Mouse (Mus musculus) layer of hippocampus, adult 2 months (tissue): ENCODE data around the gene Pxmp4. TPM values are rescaled to one million over a fixed set of nuclear protein-coding genes. Genes with fewer than 3 reads are reported as not detected.

ENCODE experiments used
- DNase-seq, 2 experiments: peaks; one replicate each; pipeline ENCODE4 v3.0.0; 2022; ENCODE audit warnings: low spot score in 2 of 2
- H3K27ac ChIP-seq: fragments of 200-600 bp; 2 replicates; pipeline ENCODE4 v1.8.1; 2022
- H3K4me3 ChIP-seq: fragments of 200-600 bp; 2 replicates; pipeline ENCODE4 v1.8.1; 2022; ENCODE audit warnings: mild to moderate bottlenecking
- CTCF ChIP-seq: fragments of 200-600 bp; conservative IDR thresholded peaks from 2 replicates; pipeline ENCODE4 v1.8.1; 2022; ENCODE audit warnings: antibody characterized with exemption, mild to moderate bottlenecking, moderate library complexity
- total RNA-seq, 2 experiments: library from RNA; stranded (reverse); gene quantifications; 2 replicates each; pipeline ENCODE4 v1.2.3; 2021

Gene Pxmp4
- total RNA-seq, 2 experiments from 2014 or later: 10.7 to 13.7 TPM

DNA sequence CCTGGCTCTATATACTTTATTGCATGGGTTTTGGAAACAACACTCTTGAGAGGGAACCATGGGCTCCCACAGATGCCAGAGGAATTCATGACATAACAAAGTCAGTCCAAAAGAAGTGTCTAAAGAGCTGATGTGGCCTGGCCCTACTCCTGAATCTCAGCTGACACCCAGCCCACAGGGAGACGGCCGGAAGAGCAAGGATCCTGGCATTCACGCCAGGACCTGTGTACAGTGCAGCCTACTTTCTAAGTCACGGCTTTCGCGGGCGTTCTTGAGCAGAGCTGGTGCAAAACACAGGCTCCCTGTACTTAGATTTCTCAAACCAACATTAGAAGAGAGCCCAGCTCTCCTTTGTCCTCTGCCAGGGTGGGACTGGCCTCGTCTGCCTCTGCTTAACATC is 22.9 kb downstream of the Pxmp4 start:
- TF ChIP-seq CTCF: no peak
- no peak overlapping the region for H3K4me3 ChIP-seq
- DNase-seq: no peak
- H3K27ac ChIP-seq: no peak overlapping the region

DNA sequence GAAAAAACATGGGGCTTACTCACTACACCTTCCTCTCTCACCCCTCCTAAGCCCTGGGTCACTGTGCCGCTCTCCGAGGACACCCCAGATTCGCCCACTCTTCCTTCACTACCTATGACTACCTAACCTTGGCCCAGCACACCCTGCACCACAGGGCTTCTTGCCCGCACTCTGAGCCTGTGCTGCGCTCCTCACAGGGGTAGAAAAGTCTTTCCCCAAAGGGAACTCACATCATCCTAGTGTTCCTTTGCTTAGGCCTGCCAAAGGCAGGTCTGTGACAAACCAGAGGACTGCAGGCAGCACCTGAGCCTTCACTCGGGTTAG is 25.8 kb downstream of the Pxmp4 start:
- Histone ChIP-seq H3K27ac (no peak overlapping the region), H3K4me3 (no peak overlapping the region)
- TF ChIP-seq CTCF: no peak
- DNase-seq: no peak

DNA sequence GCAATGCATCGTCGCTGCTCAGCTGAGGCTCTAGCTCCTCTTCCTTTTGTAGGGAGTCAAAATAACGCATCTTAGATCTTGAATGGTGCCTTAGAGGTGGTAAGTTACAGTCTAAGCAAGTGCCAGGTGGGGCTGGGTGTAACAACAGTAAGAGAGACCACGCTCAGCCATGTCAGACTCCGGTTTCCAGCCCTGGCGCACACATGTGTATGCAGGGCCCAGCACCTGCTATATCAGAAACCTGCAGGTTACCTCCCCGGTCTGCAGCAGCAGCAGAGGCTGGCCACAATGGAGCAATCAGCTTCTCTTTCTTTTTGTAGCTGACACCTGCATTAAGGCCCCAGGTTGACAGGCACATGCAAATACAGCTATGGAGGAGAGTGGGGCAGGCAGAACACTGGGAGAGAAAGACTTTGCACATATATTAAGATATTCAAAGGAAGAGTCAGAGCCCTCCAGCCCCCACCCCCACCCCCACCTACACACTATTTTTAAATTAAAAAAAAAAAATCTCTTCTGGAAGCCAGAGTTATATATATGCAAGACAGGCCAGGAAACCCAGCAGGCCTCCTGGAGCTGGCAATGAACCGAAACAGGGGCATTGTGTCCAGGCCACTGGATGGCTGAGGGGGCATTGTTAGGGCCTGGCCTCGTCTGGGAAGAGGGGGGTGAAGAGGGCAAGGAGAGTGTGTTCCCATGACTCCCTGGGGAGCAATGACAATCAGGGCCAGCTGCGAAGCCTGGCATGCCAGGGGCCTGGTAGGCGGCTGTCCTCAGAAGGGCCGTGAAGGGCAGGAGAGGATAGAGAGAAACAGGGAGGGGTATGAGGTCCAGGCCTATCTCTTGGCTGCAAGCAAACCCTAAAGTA is 26.4 kb downstream of the Pxmp4 start:
- no peak overlapping the region for H3K27ac ChIP-seq
- H3K4me3 ChIP-seq: no peak overlapping the region
- no peak for DNase-seq
- no peak for TF ChIP-seq CTCF

DNA sequence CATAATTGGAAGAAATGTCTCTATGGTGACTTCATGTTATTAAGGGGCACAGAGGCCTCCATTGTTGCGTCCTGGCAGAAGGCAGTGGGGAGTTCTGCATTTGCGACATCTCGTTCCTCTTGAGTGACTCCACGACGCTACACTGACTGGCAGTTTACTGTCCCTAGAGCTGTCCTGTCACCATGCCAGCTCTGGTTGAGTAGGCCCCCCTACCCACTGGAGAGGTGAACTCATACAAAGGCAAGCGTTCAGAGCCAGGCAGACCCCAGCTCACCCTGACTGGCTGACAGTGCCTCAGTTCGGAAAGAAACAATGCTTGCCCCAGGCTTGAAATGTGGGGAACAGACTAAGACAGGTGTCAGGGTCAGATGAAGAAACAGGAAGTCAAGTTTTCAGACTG is 29.2 kb downstream of the Pxmp4 start:
- Histone ChIP-seq H3K27ac (no peak overlapping the region), H3K4me3 (no peak overlapping the region)
- TF ChIP-seq CTCF: no peak
- no peak for DNase-seq

DNA sequence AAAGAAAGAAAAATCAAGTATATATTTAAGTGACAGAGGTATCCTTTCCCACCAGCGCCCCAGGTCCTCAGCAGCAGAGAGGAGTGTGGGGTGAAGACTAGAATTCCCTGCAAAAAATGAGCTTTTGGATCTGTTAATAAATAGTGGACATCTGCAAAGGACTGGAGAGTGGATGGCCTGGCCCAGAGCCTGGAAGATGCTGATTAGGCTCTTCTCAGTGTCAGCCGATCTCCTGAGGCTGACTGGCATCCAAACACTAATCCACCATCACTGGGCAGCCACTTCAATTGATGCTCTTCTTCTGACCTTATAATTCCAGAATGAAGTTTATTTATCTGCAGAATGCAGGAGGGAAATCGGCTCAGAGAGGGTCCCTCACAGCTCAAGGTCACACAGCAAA is 30.5 kb downstream of the Pxmp4 start:
- no peak overlapping the region for H3K4me3 ChIP-seq
- TF ChIP-seq CTCF: no peak
- DNase-seq: no peak

DNA sequence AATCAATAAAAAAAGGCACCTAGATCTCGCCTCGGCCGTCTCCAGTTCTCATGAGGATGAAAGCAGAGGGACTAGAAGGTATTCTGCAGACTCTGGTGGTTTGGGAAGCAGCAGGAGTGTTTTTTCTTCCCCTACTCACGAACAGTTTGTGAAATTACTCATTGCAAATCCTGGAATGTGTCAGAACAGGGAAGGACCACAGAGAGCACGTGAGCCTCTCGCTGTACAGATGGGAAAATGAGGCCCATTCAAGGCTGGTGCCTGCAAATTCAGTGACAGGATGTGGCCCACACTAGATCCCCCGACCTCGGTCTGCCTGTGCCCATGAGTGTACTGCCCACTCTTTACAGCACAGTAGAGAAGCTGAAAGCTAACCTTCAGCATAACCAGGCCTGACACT is 31.5 kb downstream of the Pxmp4 start:
- no peak for DNase-seq
- no peak for TF ChIP-seq CTCF
- Histone ChIP-seq H3K4me3 (no peak overlapping the region), H3K27ac (no peak overlapping the region)

More for the DNA sequence above, 30.5 kb downstream of the Pxmp4 start:
- no peak overlapping the region for H3K27ac ChIP-seq

DNA sequence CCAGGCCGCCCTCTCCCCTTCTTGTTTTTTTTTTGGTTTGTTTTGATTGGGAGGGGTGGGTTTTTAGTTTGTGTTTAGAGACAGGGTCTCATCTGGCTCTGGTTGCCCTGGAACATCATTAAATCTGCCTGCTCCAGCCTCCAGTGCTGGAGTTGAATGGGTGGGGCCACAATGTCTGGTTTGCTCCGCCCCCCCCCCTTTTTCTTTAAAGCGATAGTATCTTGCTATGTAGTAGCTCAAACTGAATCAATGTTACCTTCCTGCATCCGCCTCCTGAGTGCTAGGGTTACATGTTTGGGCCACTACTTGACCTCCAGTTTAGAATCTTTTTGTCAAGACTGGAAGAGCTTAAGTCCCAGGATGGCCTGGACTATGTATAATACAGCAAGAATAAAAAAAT is 32.2 kb downstream of the Pxmp4 start:
- DNase-seq: no peak
- Histone ChIP-seq H3K4me3 (no peak overlapping the region), H3K27ac (no peak overlapping the region)
- no peak for TF ChIP-seq CTCF

DNA sequence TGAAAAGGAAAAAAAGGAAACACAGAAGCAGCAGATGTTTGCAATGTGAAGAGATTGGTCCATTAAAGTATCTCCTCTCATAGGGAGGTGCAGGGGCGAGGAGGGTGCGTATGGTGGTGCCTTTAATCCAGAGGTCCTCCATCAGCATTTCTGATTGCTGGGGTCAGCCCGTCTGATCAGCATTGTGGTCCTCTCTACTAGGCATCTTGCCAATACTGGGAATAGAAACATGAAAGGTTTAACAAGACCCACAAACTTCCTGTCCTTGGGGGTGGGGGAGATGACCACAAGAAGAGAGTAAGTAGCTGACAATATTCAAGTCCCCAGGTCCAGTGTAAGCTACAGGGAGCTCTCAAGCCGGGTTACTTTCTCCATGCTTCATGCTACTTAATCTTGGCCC is 32.8 kb downstream of the Pxmp4 start:
- no peak for DNase-seq
- TF ChIP-seq CTCF: no peak
- no peak overlapping the region for H3K4me3 ChIP-seq
- no peak overlapping the region for H3K27ac ChIP-seq

DNA sequence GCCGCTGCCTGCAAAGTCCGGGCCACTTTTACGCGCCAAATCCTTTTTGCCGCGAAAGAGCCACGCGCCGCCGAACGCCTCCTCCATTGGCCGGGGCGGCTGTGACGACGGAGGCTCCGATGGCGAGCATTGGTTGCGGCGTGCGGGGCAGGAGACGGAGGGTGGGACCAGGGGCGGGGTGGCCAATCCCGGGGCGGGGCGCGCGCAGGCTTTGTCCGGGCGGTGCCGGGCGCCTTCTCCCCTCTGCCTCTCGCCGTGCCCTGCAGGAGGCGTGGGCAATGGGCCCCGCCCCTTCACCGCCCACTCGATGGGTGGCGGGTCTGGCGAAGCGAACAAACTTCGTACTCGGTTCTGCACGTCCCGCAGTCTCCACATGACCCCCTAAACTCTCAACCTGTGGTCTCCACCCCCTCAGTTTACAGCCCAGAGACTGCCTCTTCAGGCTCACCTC is 33.6 kb downstream of the Pxmp4 start, which contains the start of gene E2f1:
E2f1 (minus strand) TSS at position 57 of the 451 bp plus-strand sequence.
- TF ChIP-seq CTCF: peak; percentile 31
- Histone ChIP-seq H3K27ac (peak within 1 kb of the TSS; percentile 56; the same call in 1 of the 2 replicates), H3K4me3 (peak within 1 kb of the TSS; percentile 68)
- DNase-seq: peak; percentile 92 to 96

DNA sequence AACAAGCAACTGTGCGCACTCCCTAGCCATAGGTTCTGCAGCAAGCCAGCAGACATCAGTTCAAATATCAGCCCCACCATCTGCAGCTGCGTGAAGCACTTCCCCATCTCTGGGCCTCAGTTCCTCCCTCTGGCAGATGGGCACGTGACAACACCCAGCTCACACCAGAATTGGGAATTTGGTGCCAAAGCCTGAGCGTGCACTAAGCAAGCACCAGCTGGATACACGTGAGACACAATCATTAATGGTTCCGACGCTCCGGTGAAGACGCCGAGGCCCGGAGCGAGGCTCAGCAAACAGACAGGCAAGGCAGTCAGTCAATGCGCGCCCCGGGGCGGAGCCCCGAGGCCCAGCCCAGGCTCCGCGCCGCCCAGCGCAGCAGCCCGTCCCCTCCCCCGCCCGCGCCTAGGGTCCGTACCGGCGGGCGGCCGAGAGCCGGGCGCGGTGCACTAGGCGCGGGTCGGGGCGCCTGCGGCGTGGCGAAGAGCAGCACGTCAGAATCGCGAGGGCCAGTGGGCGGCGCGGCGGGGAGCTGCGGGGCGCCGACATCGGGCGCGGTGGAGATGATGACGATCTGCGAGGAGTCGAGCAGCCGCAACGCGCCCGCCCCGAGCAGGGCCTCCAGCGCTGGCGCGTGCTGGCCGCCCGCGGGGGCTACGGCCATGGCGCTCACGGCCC is 34.3 kb downstream of the Pxmp4 start:
- H3K4me3 ChIP-seq: peak overlapping the region; percentile 68
- TF ChIP-seq CTCF: no peak
- DNase-seq: peak in 1 of 2 experiments; percentile 34
- peak overlapping the region; percentile 56; the same call in 1 of the 2 replicates for H3K27ac ChIP-seq

DNA sequence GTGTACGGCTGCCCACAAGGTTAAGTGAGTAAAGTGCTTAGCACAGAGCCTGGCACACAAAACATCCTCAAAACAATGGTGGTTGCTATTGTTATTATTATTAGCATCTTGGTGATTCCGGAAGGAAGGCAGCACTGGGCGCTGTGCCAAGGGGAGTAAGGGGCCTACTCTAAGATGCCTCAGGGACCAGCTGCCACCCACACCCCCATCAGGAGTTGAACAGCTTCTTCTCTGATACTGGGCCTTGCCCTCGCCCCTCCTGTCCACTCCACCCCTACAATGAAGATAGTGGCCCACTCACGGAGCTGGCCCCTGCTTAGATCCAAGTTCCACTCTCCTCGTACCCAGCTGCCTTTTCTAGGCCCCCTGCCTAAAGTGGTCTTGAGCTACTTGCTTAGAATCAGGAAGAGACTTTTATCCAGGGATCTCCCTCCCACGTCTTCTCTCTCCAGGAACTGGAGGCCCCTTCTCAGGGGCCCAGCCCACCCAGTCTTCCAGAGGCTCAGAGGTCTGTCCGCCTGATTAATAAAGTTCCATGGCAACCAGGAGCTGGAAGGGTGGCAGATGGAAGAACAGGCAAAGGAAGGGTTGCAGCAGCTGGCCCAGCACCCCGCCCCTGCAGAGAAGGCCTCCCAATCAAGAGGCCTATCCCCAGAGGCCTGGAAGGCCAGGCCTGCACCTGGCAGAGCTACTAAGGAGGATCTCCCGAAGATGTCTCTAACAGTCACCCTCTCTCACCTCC is 35.0 kb downstream of the Pxmp4 start:
- H3K27ac ChIP-seq: peak overlapping the region; percentile 56; the same call in 1 of the 2 replicates
- H3K4me3 ChIP-seq: peak overlapping the region; percentile 68
- no peak for DNase-seq
- TF ChIP-seq CTCF: no peak

DNA sequence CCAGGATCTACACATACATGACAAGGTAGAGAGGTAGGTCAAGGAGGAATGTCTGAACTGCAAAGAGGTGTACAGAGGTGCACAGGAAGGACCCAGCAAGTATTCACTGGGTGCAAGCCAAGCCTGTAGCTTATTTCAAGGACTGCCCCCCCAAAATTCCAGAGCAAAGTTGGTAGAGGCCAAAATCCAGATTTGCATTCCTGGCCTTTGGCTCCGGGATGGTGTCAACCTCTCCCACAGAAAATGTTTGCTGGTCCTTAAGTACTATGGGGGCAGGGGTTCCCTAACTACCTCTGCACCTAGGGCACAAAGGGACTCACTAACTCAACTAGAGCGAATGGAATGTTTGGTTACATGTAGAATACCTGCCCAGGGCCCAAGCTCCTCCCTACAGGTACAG is 35.7 kb downstream of the Pxmp4 start:
- no peak overlapping the region for H3K27ac ChIP-seq
- no peak overlapping the region for H3K4me3 ChIP-seq
- no peak for TF ChIP-seq CTCF
- DNase-seq: no peak

DNA sequence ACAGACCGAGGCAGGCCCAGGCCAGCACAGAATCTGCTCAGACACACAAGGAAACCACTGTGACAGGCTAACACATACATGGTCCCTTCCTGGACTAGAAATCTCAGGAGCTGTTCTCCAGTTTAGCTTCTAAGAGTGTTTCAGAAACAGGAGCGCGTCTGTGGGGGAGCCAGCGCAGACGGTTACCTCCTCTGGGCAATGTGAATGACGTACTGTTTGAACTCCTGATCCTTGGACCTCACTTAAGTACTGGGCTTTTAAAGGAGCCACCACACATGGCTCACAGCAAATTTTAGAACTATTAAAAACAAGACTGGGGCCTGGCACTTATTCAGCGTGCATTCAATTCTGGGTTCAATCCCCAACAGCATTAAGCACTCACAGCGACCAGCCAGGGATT is 36.9 kb downstream of the Pxmp4 start:
- no peak for TF ChIP-seq CTCF
- no peak for DNase-seq
- no peak overlapping the region for H3K27ac ChIP-seq
- no peak overlapping the region for H3K4me3 ChIP-seq
